Mouse (Mus musculus) adrenal gland (tissue): Measurements from ENCODE around the gene Cilp.
"Not testable (repeated sequence)": the region's sequence is repeated elsewhere in the genome, so short reads cannot be mapped to it uniquely, and the experiment has no call there.

Source experiments
- intact Hi-C: fragments of 180-260 bp; cut with DNase I; formaldehyde crosslinking; loops from one replicate; pipeline ENCODE4 v1.15.1; 2025
- long read RNA-seq, 2 experiments: library from polyadenylated mRNA; unstranded; transcript quantifications; one replicate each; pipeline ENCODE4 v2.0.0; 2020; ENCODE audit warnings: borderline replicate concordance in 1 of 2; ENCODE audit not compliant: insufficient replicate concordance in 1 of 2

The Cilp gene
- long read RNA-seq, experiment 1, partial matches to known transcripts: 1 of 2 reads
- long read RNA-seq, experiment 1, other reads (novel, unspliced or antisense): 1 of 2 reads
- long read RNA-seq, experiment 2, partial matches to known transcripts: 0 of 1 reads
- long read RNA-seq, experiment 2, other reads (novel, unspliced or antisense): 1 of 1 reads

DNA sequence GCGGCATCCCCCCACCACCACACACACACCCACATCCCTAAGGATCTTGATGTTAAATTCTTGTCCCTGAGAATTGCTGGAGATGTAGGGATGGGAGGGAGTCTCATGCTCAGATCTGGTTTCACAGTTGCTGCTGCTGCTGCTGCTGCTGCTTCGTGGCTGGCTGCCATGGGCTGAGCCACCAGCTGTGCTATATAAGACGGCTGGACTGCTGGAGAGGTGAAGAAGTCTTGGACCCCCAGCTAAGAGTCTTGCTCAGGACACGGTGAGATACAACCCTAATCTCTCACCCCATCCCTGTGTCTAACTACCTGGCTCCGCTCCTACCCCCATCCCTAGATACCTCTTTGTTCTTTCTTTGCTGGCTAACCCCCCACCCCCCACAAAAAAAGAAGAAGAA, at the start of gene Cilp:
Gene Cilp, plus strand, starts transcription at position 222 of the 400 bp plus-strand sequence.
- intact Hi-C loops: no loop called here

GRCm38 (mm10) chr9:65215494-65216126, 49.4 kb upstream of the Cilp start:
- intact Hi-C loops: no loop called here

DNA sequence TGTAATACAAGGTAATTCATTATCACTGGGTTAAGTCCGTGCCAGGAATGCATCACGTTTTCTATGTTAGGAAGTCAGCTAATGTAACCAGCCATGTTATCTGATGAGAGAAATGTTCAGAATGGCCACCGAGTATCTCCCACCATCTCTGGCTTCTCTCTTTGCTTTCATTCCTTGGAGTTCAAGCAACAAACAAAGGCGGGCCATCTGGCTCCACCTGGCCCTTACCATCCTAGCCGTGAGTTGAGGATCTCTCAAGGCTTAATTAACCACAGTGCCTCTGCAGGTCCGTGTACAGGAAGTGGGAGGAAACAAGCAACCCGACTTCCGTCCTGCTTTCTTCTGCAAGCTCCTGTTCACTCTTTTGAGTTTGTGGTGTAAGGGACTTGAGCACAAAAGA, 48.0 kb upstream of the Cilp start:
- intact Hi-C loops: no loop called here

GRCm38 (mm10) chr9:65217661-65218060, 47.3 kb upstream of the Cilp start:
- intact Hi-C loops: no loop called here

DNA sequence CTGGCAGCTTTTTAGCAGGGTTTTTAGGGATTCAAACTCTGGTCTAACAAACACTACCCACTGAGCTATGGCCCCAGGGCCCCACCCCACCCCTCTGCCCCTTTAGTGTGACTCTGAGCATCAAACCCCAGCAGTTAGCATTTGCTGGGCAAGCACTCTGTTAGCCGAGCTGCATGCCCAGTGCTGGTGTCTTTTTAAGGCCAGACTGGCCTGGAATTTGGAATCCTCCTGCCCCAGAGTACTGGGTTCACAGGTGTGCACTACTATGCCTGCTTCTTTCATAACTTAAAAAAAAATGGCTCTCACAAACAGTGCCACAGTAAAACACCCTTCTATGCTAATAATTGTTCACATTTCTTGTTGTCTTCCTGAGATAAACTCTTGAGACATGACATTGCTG, 46.1 kb upstream of the Cilp start:
- intact Hi-C loops: no loop called here

DNA sequence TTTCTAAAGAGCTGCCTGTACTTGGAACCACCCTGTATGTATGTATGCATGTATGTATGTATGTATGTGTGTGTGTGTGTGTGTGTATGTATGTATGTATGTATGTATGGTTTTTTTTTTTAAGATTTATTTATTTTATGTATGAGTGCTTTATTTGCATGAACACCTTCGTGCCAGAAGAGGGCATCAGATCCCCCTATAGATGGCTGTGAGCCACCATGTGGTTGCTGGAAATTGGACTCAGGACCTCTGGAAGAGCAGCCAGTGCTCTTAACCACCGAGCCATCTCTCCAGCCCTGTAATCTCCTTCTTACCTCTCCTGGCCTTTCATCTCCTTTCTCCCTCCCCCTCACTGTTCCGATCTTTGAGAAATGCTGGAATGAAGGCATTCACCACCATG, 44.6 kb upstream of the Cilp start:
- intact Hi-C loops: not testable (repeated sequence)

- intact Hi-C loops: no loop called here
Observed at GRCm38 (mm10) chr9:65223927-65224326, 41.1 kb upstream of the Cilp start.

DNA sequence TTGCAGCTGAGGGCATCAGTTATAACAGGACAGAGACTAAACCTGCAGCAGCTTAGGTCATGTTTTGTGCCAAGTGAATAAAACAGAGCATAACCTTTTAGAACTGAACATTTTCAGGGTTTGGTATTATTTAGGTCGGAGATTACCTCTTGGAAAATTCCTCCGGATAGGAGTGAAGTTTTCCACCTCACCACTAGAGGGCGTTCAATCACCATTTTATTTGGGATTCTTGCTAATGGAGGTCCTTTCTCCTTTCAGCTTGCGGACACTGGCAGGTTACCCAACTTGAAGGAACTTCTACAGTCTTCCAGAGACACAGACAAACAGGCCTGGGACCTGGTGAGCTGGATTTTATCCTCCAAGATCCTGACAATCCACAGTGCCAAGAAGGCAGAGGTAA, 39.2 kb upstream of the Cilp start:
- intact Hi-C loops: loop anchor here (5.0 kb wide), 1 partner anchor 57 kb away; no protein-coding TSS in a partner anchor

DNA sequence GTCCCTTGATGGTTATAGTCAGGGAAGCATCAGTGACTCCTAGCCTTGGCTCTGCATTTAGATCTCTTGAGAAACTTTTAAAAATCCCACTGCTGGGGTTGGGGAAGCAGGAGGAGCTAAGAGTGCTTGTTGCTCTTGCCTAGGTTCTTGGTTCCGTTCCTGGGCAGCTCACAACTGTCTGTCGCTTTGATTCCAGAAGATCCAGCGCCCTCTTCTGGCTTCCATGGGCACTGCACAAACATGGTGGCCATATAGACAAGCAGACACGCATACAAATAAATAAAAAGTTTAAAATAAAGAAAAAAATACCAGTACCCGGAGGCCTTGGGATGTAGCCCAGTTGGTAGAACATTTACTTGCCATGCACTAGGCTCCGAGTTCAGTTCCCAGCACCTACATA, 34.7 kb upstream of the Cilp start:
- intact Hi-C loops: no loop called here

GRCm38 (mm10) chr9:65231284-65231683, 33.7 kb upstream of the Cilp start:
- intact Hi-C loops: no loop called here

GRCm38 (mm10) chr9:65233243-65233985, 31.6 kb upstream of the Cilp start:
- intact Hi-C loops: no loop called here

GRCm38 (mm10) chr9:65234734-65235133, 30.2 kb upstream of the Cilp start:
- intact Hi-C loops: no loop called here

GRCm38 (mm10) chr9:65235601-65236000, 29.4 kb upstream of the Cilp start:
- intact Hi-C loops: no loop called here

DNA sequence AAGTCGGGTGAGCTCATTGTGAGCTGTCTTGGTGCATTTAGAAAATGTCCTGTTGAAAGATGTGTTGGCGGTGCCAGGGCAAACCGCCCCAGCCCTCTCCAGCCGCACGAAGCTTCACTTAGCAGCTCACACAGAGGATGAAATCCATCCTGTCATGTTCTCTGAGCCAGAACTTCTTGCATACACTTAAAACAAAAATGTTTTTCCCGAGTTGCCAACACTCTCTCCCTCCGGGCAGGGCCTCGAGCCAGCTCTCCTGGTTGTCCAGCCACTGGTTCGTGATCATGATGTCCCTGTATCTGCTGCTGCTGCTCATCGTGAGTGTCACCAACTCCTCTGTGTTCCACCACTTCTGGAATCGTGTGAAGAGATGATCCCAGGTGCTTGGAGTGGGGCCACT, 27.4 kb upstream of the Cilp start:
- intact Hi-C loops: no loop called here

- intact Hi-C loops: no loop called here
Observed at GRCm38 (mm10) chr9:65238191-65238760, 26.7 kb upstream of the Cilp start.

- intact Hi-C loops: no loop called here
Observed at GRCm38 (mm10) chr9:65239176-65239575, 25.8 kb upstream of the Cilp start.

DNA sequence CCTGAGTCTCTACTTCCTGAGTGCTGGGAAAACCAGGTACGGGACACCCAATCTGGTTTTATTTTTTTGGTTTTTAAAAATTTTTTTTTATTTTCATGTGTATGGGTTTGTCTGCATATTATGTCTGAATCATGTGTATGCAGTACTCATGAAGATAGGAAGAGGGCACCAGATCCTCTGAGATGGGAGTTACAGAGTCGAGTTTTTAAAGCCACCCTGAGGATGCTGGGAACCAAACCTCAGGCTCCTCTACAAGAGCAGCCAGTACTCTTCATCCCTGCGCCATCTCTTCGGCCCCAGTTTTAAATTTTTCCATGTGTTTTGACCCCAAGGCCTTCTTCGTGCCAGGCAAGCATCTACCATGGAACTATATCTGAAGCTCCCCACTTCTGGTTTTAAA, 25.2 kb upstream of the Cilp start:
- intact Hi-C loops: no loop called here

DNA sequence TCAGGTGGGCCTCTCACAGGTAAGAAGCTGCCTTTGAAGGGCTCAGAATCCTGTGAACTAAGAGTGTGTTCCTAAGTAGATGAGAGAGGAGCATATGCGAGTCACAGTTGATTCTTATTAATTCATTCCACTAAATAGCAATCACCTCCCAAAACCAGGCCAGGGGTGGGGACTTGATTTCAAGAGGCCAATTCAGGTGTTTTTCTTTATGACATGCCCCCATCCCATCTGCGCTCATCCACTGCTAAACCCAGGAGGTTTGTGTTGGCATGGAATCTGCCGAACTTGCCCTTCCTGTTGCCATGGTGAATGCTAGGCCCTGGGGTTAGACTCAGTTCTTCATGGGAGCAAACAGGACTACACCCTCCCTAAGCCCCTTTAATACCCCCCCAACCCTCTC, 24.4 kb upstream of the Cilp start:
- intact Hi-C loops: no loop called here

DNA sequence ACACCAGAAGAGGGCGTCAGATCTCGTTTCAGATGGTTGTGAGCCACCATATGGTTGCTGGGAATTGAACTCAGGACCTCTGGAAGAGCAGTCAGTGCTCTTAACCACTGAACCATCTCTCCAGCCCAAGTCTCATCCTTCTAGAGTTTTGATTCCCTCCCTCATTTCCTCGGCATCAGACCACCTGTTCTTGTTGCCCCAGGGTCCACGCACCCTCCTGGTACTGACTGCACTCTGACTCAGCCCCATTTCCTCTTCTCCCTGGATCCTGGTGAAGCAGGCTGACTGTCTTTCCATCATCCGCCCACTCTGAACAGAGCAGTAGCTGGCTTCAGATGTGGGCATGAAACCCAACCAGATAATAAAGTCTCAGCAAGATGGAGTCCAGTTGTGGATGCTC, 23.0 kb upstream of the Cilp start:
- intact Hi-C loops: no loop called here

- intact Hi-C loops: no loop called here
Observed at GRCm38 (mm10) chr9:65243249-65243648, 21.7 kb upstream of the Cilp start.

DNA sequence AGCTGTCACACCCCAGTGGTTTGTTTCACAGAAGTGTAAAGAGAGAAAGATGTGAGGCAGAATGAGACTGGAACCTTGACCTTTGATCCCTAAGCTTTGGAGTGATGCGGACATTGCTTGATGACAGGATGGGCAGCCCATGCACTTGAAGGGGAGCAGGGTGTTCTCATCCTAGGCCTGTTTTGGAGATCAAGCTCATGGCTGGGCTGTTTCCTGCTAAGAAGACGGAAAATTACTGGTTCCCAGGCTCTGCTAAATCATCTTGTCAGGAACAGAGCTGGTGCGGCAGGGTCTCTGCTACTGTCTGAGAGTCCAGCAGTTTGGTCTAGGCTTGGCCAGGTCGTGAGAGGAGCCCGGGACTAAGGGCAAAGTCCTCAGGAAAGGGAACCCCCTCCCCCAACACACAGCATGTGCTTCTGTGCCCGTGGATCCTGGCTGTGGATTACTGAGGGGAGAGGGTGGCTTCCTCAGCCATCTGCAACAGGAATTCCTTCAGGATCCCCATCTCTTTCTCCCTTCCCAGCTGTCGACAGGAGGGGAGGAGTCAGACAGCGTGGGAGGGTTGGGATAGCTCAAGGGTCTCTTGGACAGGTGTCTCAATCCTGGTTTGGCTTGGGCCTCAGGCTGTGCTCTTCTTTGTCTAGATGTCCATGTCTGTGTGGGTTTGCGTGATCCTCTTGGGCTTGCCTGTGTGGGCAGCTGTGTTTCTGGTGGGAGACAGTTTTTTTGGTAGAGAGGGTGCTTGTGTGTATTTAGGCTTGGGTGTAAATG, 20.8 kb upstream of the Cilp start:
- intact Hi-C loops: no loop called here
